Mouse (Mus musculus): ENCODE data around the gene Smap1. TPM values are rescaled to one million over a fixed set of nuclear protein-coding genes. Genes with fewer than 3 reads are reported as not detected.

Gene Smap1
- total and polyA plus RNA-seq, 2 experiments from 2014 or later: 27.4 to 27.8 TPM

- WGBS: 78% methylated on average over 7 of the region's 7 CpGs
- DNase-seq (ENCODE audit: low spot score) (no peak), ATAC-seq (ENCODE audit: insufficient read depth, low read depth) (no peak)
- Histone ChIP-seq H3K9me3 (replicated peaks; ENCODE audit: control insufficient read depth, low read length) (no peaks in the 10 kb centered on the region), H3K9ac (replicated peaks; ENCODE audit: low read depth, low read length) (no peak overlapping the region), H3K27me3 (ENCODE audit: control insufficient read depth, insufficient read depth, low read length) (no peaks in the 10 kb centered on the region), H3K27ac (ENCODE audit: low read depth) (no peak overlapping the region), H3K4me1 (ENCODE audit: control insufficient read depth, insufficient read depth) (no peaks in the 10 kb centered on the region), H3K4me3 (ENCODE audit: low read depth, low read length) (no peak overlapping the region), H3K4me2 (ENCODE audit: low read depth, low read length) (no peak overlapping the region), H3K36me3 (replicated peaks; ENCODE audit: control insufficient read depth, insufficient read depth, low read length) (no peaks in the 10 kb centered on the region)
- TF ChIP-seq EP300 (IDR thresholded peaks at IDR 0.05; ENCODE audit: low read depth) (no peak), CTCF (IDR thresholded peaks at IDR 0.05; ENCODE audit: low read depth) (no peak)
Observed at GRCm38 (mm10) chr1:23834246-23834645, 87.9 kb downstream of the Smap1 start.

DNA sequence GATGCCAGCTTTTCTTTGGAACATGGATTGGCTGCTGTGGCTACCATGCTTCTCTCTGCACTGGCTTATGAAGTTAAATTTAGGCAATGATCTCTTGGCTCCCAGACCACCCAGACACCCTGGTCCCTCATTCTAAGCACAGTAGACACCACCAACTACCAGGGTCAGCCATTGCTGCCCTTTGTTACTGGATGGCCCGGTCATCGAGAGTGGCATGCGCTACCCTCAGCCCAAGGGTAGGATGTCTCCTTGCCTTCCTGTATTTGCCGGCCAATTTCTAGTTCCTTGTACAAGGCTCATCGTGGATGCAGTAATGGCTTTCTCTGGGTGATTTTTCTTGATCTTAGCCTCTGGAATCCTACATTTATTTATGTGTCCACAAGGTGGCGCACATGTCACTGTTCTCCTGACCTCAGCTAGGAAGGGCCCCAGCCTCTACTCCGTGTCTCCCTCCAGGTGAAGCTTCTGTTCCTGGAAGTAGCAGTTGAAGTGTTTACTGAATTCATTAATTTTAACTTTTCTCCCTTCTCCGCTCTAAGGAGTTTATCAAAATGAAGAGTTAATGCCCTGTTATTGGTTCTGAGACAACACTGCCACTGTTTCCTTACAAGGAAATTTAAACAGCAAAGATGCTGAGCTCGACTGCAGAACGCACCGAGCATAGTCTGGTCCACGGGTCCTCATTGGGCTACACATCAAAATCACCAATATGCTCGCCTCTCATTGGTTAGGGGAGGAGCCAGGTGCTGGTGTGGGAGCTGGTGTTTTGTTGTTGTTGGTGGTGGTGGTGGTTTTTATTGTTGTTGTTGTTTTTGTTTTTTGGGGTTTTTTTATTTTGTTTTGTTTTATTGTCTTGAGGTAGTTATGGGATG lies 95.0 kb downstream of the Smap1 start:
- no peaks in the 10 kb centered on the region for H3K27me3 ChIP-seq (ENCODE audit: control insufficient read depth, insufficient read depth, low read length)
- H3K27ac ChIP-seq (ENCODE audit: low read depth): no peak overlapping the region
- H3K4me1 ChIP-seq (ENCODE audit: control insufficient read depth, insufficient read depth): no peaks in the 10 kb centered on the region
- no peak overlapping the region for H3K9ac ChIP-seq (replicated peaks; ENCODE audit: low read depth, low read length)
- no peak for TF ChIP-seq EP300 (IDR thresholded peaks at IDR 0.05; ENCODE audit: low read depth)
- TF ChIP-seq CTCF (IDR thresholded peaks at IDR 0.05; ENCODE audit: low read depth): peak; percentile 76
- 38% methylated on average over 13 of the region's 13 CpGs for WGBS
- ATAC-seq (ENCODE audit: insufficient read depth, low read depth): peak; percentile 39; the same call in 1 of the 2 replicates
- no peaks in the 10 kb centered on the region for H3K36me3 ChIP-seq (replicated peaks; ENCODE audit: control insufficient read depth, insufficient read depth, low read length)
- DNase-seq (ENCODE audit: low spot score): peak; percentile 66
- H3K4me2 ChIP-seq (ENCODE audit: low read depth, low read length): no peak overlapping the region
- no peak overlapping the region for H3K4me3 ChIP-seq (ENCODE audit: low read depth, low read length)
- no peaks in the 10 kb centered on the region for H3K9me3 ChIP-seq (replicated peaks; ENCODE audit: control insufficient read depth, low read length)

GRCm38 (mm10) chr1:23821615-23822014 lies 100.5 kb downstream of the Smap1 start:
- 52% methylated on average over 5 of the region's 5 CpGs for WGBS
- Histone ChIP-seq H3K4me3 (ENCODE audit: low read depth, low read length) (no peak overlapping the region), H3K4me2 (ENCODE audit: low read depth, low read length) (no peak overlapping the region), H3K27ac (ENCODE audit: low read depth) (no peak overlapping the region), H3K27me3 (ENCODE audit: control insufficient read depth, insufficient read depth, low read length) (no peaks in the 10 kb centered on the region), H3K4me1 (ENCODE audit: control insufficient read depth, insufficient read depth) (no peaks in the 10 kb centered on the region), H3K36me3 (replicated peaks; ENCODE audit: control insufficient read depth, insufficient read depth, low read length) (no peaks in the 10 kb centered on the region), H3K9ac (replicated peaks; ENCODE audit: low read depth, low read length) (no peak overlapping the region), H3K9me3 (replicated peaks; ENCODE audit: control insufficient read depth, low read length) (no peaks in the 10 kb centered on the region)
- no peak for TF ChIP-seq CTCF (IDR thresholded peaks at IDR 0.05; ENCODE audit: low read depth)
- no peak for TF ChIP-seq EP300 (IDR thresholded peaks at IDR 0.05; ENCODE audit: low read depth)
- DNase-seq (ENCODE audit: low spot score) (no peak), ATAC-seq (ENCODE audit: insufficient read depth, low read depth) (no peak)

GRCm38 (mm10) chr1:23798306-23798705 lies 123.8 kb downstream of the Smap1 start:
- 86% methylated on average over 9 of the region's 9 CpGs for WGBS
- Histone ChIP-seq H3K4me2 (ENCODE audit: low read depth, low read length) (no peak overlapping the region), H3K9ac (replicated peaks; ENCODE audit: low read depth, low read length) (no peak overlapping the region), H3K4me3 (ENCODE audit: low read depth, low read length) (no peak overlapping the region), H3K4me1 (ENCODE audit: control insufficient read depth, insufficient read depth) (no peaks in the 10 kb centered on the region), H3K27me3 (ENCODE audit: control insufficient read depth, insufficient read depth, low read length) (no peaks in the 10 kb centered on the region; the same call in 1 of the 2 replicates), H3K9me3 (replicated peaks; ENCODE audit: control insufficient read depth, low read length) (no peaks in the 10 kb centered on the region), H3K27ac (ENCODE audit: low read depth) (no peak overlapping the region), H3K36me3 (replicated peaks; ENCODE audit: control insufficient read depth, insufficient read depth, low read length) (no peaks in the 10 kb centered on the region)
- no peak for DNase-seq (ENCODE audit: low spot score)
- TF ChIP-seq CTCF (IDR thresholded peaks at IDR 0.05; ENCODE audit: low read depth) (no peak), EP300 (IDR thresholded peaks at IDR 0.05; ENCODE audit: low read depth) (no peak)
- ATAC-seq (ENCODE audit: insufficient read depth, low read depth): no peak

Other genes starting within 250 kb of the Smap1 start
- not detected in 2 replicates for gene B3gat2, start 160.6 kb downstream of the Smap1 start, total RNA-seq (2014; rRNA removed; ENCODE audit: low replicate concordance)
- 0.16 and 0.22 TPM in 2 replicates for gene B3gat2, start 160.6 kb downstream of the Smap1 start, polyA plus RNA-seq (2015; fragmentation: Nextera tagmentation; extraction: Ambion mirVana)
- gene Sdhaf4, start 83.3 kb upstream of the Smap1 start, total RNA-seq (2014; rRNA removed; ENCODE audit: low replicate concordance): 16.1 and 47.0 TPM in 2 replicates
- gene Sdhaf4, start 83.3 kb upstream of the Smap1 start, polyA plus RNA-seq (2015; fragmentation: Nextera tagmentation; extraction: Ambion mirVana): 127 and 146 TPM in 2 replicates
- 25.2 and 36.7 TPM in 2 replicates for gene Fam135a, start 178.0 kb upstream of the Smap1 start, total RNA-seq (2014; rRNA removed; ENCODE audit: low replicate concordance)
- gene Fam135a, start 178.0 kb upstream of the Smap1 start, polyA plus RNA-seq (2015; fragmentation: Nextera tagmentation; extraction: Ambion mirVana): 16.7 and 18.0 TPM in 2 replicates

All from heart, postnatal 0 days (tissue).